Mouse (Mus musculus): ENCODE data around the gene Amy2a3.
"Not testable (repeated sequence)": the region's sequence is repeated elsewhere in the genome, so short reads cannot be mapped to it uniquely, and the experiment has no call there.

The Amy2a3 gene

GRCm38 (mm10) chr3:113323952-113324351 is at the start of gene Amy2a3:
Gene Amy2a3 (minus strand): TSS chr3:113324052.
- DNase-seq (ENCODE audit: low spot score in 2 of 2) = not testable (repeated sequence)

GRCm38 (mm10) chr3:113356558-113356957 is 32.7 kb upstream of the Amy2a3 start, which contains the start of gene Amy2a2:
Gene Amy2a2 (minus strand): TSS chr3:113356658.
- DNase-seq (ENCODE audit: low spot score in 2 of 2) = not testable (repeated sequence)

- not testable (repeated sequence) for DNase-seq (ENCODE audit: low spot score in 2 of 2)
Measured at GRCm38 (mm10) chr3:113345484-113345883, 21.6 kb upstream of the Amy2a3 start.

GRCm38 (mm10) chr3:113312937-113313336 is 10.9 kb downstream of the Amy2a3 start:
- not testable (repeated sequence) for DNase-seq (ENCODE audit: low spot score in 2 of 2)

GRCm38 (mm10) chr3:113291349-113291748 is 32.5 kb downstream of the Amy2a3 start, which contains the start of gene Amy2a4:
Gene Amy2a4 (minus strand): TSS chr3:113291449.
- not testable (repeated sequence) for DNase-seq (ENCODE audit: low spot score in 2 of 2)

- DNase-seq (ENCODE audit: low spot score in 2 of 2) = not testable (repeated sequence)
Measured at GRCm38 (mm10) chr3:113280285-113280684, 43.6 kb downstream of the Amy2a3 start.

DNA sequence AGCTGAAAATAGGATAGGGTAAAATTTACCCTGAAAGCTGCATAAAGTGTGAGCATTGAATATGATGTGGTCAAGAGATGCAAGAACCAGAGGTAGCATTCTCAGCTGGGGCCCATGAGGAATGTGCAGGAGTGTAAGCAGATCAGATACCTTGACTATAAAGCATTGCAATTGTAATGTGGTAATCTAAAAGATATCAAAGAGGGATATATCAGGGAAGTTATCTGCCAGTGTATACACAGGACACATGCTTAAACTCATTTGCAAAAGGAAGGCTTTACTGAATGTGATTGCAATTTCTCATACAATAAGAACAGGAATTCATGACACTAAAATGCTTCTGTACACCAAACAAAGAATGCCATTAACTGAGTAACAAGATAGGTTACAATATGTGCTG is 44.3 kb downstream of the Amy2a3 start:
- not testable (repeated sequence) for DNase-seq (ENCODE audit: low spot score in 2 of 2)

Data from frontal cortex, postnatal 14 days (tissue).